Mouse (Mus musculus) kidney, embryonic 15.5 days (tissue): Measurements from ENCODE around the gene Fgf18. TPM values are rescaled to one million over a fixed set of nuclear protein-coding genes. Genes with fewer than 3 reads are reported as not detected.

Experiments used
- ATAC-seq: fragments of 200-750 bp; cut with Nextera tagmentation; replicated peaks from 2 replicates; pipeline ENCODE4 v1.8.0; 2017; ENCODE audit warnings: moderate TSS enrichment; ENCODE audit not compliant: low FRiP score
- H3K27ac ChIP-seq: fragments of 300-500 bp; sonication (generic); 2 replicates; pipeline ENCODE4 v1.5.1; 2015; ENCODE audit warnings: mild to moderate bottlenecking, inconsistent platforms
- H3K27me3 ChIP-seq: fragments of 300-500 bp; sonication (generic); 2 replicates; pipeline ENCODE4 v1.6.1; 2015; ENCODE audit warnings: inconsistent platforms
- H3K36me3 ChIP-seq: fragments of 300-500 bp; sonication (generic); 2 replicates; pipeline ENCODE4 v1.6.1; 2015; ENCODE audit warnings: inconsistent platforms
- H3K4me1 ChIP-seq: fragments of 300-500 bp; sonication (generic); 2 replicates; pipeline ENCODE4 v1.6.1; 2015; ENCODE audit warnings: inconsistent platforms
- H3K4me2 ChIP-seq: fragments of 300-500 bp; sonication (generic); 2 replicates; pipeline ENCODE4 v1.6.1; 2015; ENCODE audit warnings: moderate library complexity, mild to moderate bottlenecking, inconsistent platforms
- H3K4me3 ChIP-seq: fragments of 300-500 bp; sonication (generic); replicated peaks from 2 replicates; pipeline ENCODE4 v1.5.1; 2015; ENCODE audit warnings: mild to moderate bottlenecking, inconsistent platforms
- H3K9ac ChIP-seq: fragments of 300-500 bp; sonication (generic); 2 replicates; pipeline ENCODE4 v1.6.1; 2015; ENCODE audit warnings: mild to moderate bottlenecking, inconsistent platforms
- H3K9me3 ChIP-seq: fragments of 300-500 bp; sonication (generic); replicated peaks from 2 replicates; pipeline ENCODE4 v1.6.1; 2016; ENCODE audit warnings: inconsistent platforms
- WGBS: fragments of 180-500 bp; shearing (Covaris S2); methylation state at CpG from one replicate; pipeline ENCODE4 v1.1.7; 2015; ENCODE audit warnings: mixed read lengths; 5-methylcytosine and 5-hydroxymethylcytosine counted together
- polyA plus RNA-seq: library from polyadenylated mRNA; unstranded; fragments of >200 nt; fragmentation: Nextera tagmentation; extraction: Ambion mirVana; gene quantifications from 2 replicates; pipeline ENCODE4 v1.2.1, GENCODE M21; 2015

Gene Fgf18
- polyA plus RNA-seq, 1 experiment from 2014 or later = 4.3 TPM

- Histone ChIP-seq H3K36me3 (no peaks in the 10 kb centered on the region), H3K4me2 (no peak overlapping the region), H3K9ac (no peak overlapping the region), H3K4me3 (no peak overlapping the region), H3K9me3 (no peaks in the 10 kb centered on the region), H3K27me3 (peaks cover 8% of the 10 kb centered on the region; the same call in 1 of the 2 replicates), H3K4me1 (peaks cover 31% of the 10 kb centered on the region), H3K27ac (no peak overlapping the region)
- WGBS = 69% methylated on average over 6 of the region's 6 CpGs
- no peak for ATAC-seq
Observed at GRCm38 (mm10) chr11:33079424-33079823, 67.8 kb downstream of the Fgf18 start.

- H3K4me2 ChIP-seq = no peak overlapping the region
- no peak overlapping the region for H3K9ac ChIP-seq
- peaks cover 12% of the 10 kb centered on the region; the same call in 1 of the 2 replicates for H3K27me3 ChIP-seq
- H3K4me1 ChIP-seq = peaks cover 31% of the 10 kb centered on the region
- no peak overlapping the region for H3K4me3 ChIP-seq
- no peaks in the 10 kb centered on the region for H3K9me3 ChIP-seq
- H3K27ac ChIP-seq = peak overlapping the region; percentile 38; the same call in 1 of the 2 replicates
- no peaks in the 10 kb centered on the region for H3K36me3 ChIP-seq
- WGBS = 36% methylated on average over 7 of the region's 7 CpGs
- peak; percentile 84 for ATAC-seq
Observed at GRCm38 (mm10) chr11:33078036-33078435, 69.2 kb downstream of the Fgf18 start.

GRCm38 (mm10) chr11:33075293-33075692 lies 71.9 kb downstream of the Fgf18 start:
- WGBS = 39% methylated on average over 8 of the region's 8 CpGs
- no peak overlapping the region for H3K27ac ChIP-seq
- no peaks in the 10 kb centered on the region for H3K36me3 ChIP-seq
- H3K9me3 ChIP-seq = no peaks in the 10 kb centered on the region
- no peak overlapping the region for H3K4me3 ChIP-seq
- no peak overlapping the region for H3K9ac ChIP-seq
- ATAC-seq = no peak
- no peak overlapping the region for H3K4me2 ChIP-seq
- peaks cover 12% of the 10 kb centered on the region; the same call in 1 of the 2 replicates for H3K27me3 ChIP-seq
- peaks cover 35% of the 10 kb centered on the region for H3K4me1 ChIP-seq

- WGBS = 71% methylated on average over 7 of the region's 7 CpGs
- Histone ChIP-seq H3K4me1 (peaks cover 34% of the 10 kb centered on the region), H3K9me3 (no peaks in the 10 kb centered on the region), H3K4me2 (no peak overlapping the region), H3K4me3 (no peak overlapping the region), H3K27me3 (peaks cover 12% of the 10 kb centered on the region; the same call in 1 of the 2 replicates), H3K36me3 (no peaks in the 10 kb centered on the region), H3K9ac (no peak overlapping the region), H3K27ac (no peak overlapping the region)
- ATAC-seq = no peak
Observed at GRCm38 (mm10) chr11:33074541-33074940, 72.7 kb downstream of the Fgf18 start.

GRCm38 (mm10) chr11:33071358-33071922 lies 75.8 kb downstream of the Fgf18 start:
- Histone ChIP-seq H3K4me3 (no peak overlapping the region), H3K9me3 (no peaks in the 10 kb centered on the region), H3K9ac (no peak overlapping the region), H3K27ac (no peak overlapping the region), H3K4me2 (no peak overlapping the region), H3K27me3 (peaks cover 8% of the 10 kb centered on the region; the same call in 1 of the 2 replicates), H3K36me3 (no peaks in the 10 kb centered on the region), H3K4me1 (peaks cover 12% of the 10 kb centered on the region)
- no peak; the same call in 1 of the 2 replicates for ATAC-seq
- 62% methylated on average over 5 of the region's 5 CpGs for WGBS

- Histone ChIP-seq H3K27me3 (0 out of 2 replicates have a peak, but pooled peaks cover 4% of the 10 kb centered on the region), H3K36me3 (no peaks in the 10 kb centered on the region), H3K9ac (no peak overlapping the region), H3K4me3 (no peak overlapping the region), H3K27ac (0 out of 2 replicates have a peak overlapping the region, but pooled peaks have one; percentile 22), H3K4me2 (no peak overlapping the region), H3K9me3 (no peaks in the 10 kb centered on the region), H3K4me1 (peaks cover 11% of the 10 kb centered on the region)
- 41% methylated on average over 6 of the region's 6 CpGs for WGBS
- peak; percentile 75 for ATAC-seq
Observed at GRCm38 (mm10) chr11:33070520-33070919, 76.7 kb downstream of the Fgf18 start.

Other genes starting within 250 kb of the Fgf18 start
- 1,128 and 1,268 TPM in 2 replicates for gene Npm1, start 15.8 kb upstream of the Fgf18 start, polyA plus RNA-seq
- gene Tlx3, start 56.2 kb upstream of the Fgf18 start, polyA plus RNA-seq = 0.30 TPM in 1 of 2 replicates, not detected in the other
- gene Gm12117, start 129.3 kb upstream of the Fgf18 start, polyA plus RNA-seq = not detected in 2 replicates